In the genomic region with DNA sequence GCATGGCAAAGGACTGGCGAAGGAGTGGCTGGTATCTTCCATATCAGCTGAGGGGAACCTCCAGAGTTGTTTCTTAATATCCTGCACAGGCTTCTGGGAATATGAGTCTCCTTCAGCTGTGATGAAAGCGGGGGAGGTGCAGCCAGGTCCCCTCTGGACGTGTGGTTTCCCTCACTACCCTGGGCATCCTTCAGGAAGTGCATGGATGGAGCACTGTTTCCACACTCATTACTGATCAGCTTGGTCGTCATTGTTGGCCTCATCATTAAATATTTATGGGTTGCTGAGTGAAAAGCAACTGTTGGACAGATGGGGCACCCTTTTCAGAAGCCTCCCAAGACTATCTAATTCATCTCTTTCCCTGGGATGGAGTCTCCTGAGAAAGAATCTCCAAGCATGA, we compare ENCODE assay signal across 21 mouse cellular contexts.
DNase-seq lines count a peak whose midpoint lies in the region; ATAC-seq lines count a peak whose summit lies in the region.
"Had no signal": no experiment of that assay in that cellular context is flagged by ENCODE, and none has a peak within 500 bp of the region (broad histone marks: within the 10 kb centered on the region; RNA-seq: fewer than 3 reads in every experiment).

No protein-coding gene starts in this region.

- H3K27ac ChIP-seq in neural tube, embryonic 11.5 days (ENCODE audit: low read depth, low read length) = no peak overlapping the region
- no peak overlapping the region for H3K27ac ChIP-seq in neural tube, embryonic 15.5 days (replicated peaks)
- H3K27ac ChIP-seq in midbrain, embryonic 12.5 days (replicated peaks) = peak overlapping the region; percentile 49
- no peak overlapping the region for H3K27ac ChIP-seq in liver, embryonic 12.5 days
- H3K27ac ChIP-seq: embryonic facial prominence, embryonic 12.5 days; intestine, embryonic 15.5 days; kidney, postnatal 0 days; stomach, postnatal 0 days had no signal

- H3K27me3 ChIP-seq in neural tube, embryonic 11.5 days (ENCODE audit: control insufficient read depth, insufficient read depth, low read length) = no peaks in the 10 kb centered on the region
- no peaks in the 10 kb centered on the region for H3K27me3 ChIP-seq in neural tube, embryonic 15.5 days (replicated peaks)
- H3K27me3 ChIP-seq in midbrain, embryonic 12.5 days = no peaks in the 10 kb centered on the region
- H3K27me3 ChIP-seq in liver, embryonic 12.5 days (replicated peaks) = no peaks in the 10 kb centered on the region
- H3K27me3 ChIP-seq: embryonic facial prominence, embryonic 12.5 days; heart, embryonic 12.5 days; intestine, embryonic 15.5 days had no signal

- H3K9me3 ChIP-seq in neural tube, embryonic 11.5 days (ENCODE audit: control insufficient read depth, low read length) = no peaks in the 10 kb centered on the region
- H3K9me3 ChIP-seq in neural tube, embryonic 15.5 days (replicated peaks) = no peaks in the 10 kb centered on the region
- H3K9me3 ChIP-seq in midbrain, embryonic 12.5 days = no peaks in the 10 kb centered on the region
- no peaks in the 10 kb centered on the region for H3K9me3 ChIP-seq in liver, embryonic 12.5 days (replicated peaks)
- H3K9me3 ChIP-seq: embryonic facial prominence, embryonic 12.5 days; G1E; heart, embryonic 12.5 days; intestine, embryonic 15.5 days had no signal

- H3K36me3 ChIP-seq in neural tube, embryonic 11.5 days (ENCODE audit: control insufficient read depth, insufficient read depth, low read length) = no peaks in the 10 kb centered on the region
- H3K36me3 ChIP-seq in neural tube, embryonic 15.5 days = no peaks in the 10 kb centered on the region
- H3K36me3 ChIP-seq in midbrain, embryonic 12.5 days = no peaks in the 10 kb centered on the region
- H3K36me3 ChIP-seq in liver, embryonic 12.5 days = no peaks in the 10 kb centered on the region
- H3K36me3 ChIP-seq: embryonic facial prominence, embryonic 12.5 days; G1E; heart, embryonic 12.5 days; intestine, embryonic 15.5 days had no signal

- no peak overlapping the region for H3K4me3 ChIP-seq in neural tube, embryonic 11.5 days (ENCODE audit: low read depth, low read length)
- H3K4me3 ChIP-seq in neural tube, embryonic 15.5 days (replicated peaks) = no peak overlapping the region
- no peak overlapping the region for H3K4me3 ChIP-seq in midbrain, embryonic 12.5 days
- no peak overlapping the region for H3K4me3 ChIP-seq in liver, embryonic 12.5 days
- H3K4me3 ChIP-seq: embryonic facial prominence, embryonic 12.5 days; heart, embryonic 12.5 days; intestine, embryonic 15.5 days had no signal

- ATAC-seq in neural tube, embryonic 11.5 days (ENCODE audit: insufficient read depth, low FRiP score, low TSS enrichment) = peak; percentile 86
- ATAC-seq in neural tube, embryonic 15.5 days (ENCODE audit: low FRiP score) = no peak
- ATAC-seq in midbrain, embryonic 12.5 days (ENCODE audit: low FRiP score, low read depth) = peak; percentile 81
- no peak for ATAC-seq in liver, embryonic 12.5 days
- ATAC-seq: CD4-positive, CD25-positive, alpha-beta regulatory T cell, adult 4 months; intestine, embryonic 15.5 days had no signal

- 39% methylated on average over 4 of the region's 4 CpGs for WGBS in neural tube, embryonic 11.5 days
- 28% methylated on average over 4 of the region's 4 CpGs for WGBS in neural tube, embryonic 15.5 days
- WGBS in midbrain, embryonic 12.5 days = 30% methylated on average over 4 of the region's 4 CpGs
- WGBS in liver, embryonic 12.5 days (ENCODE audit: insufficient replicate concordance) = 32% methylated on average over 4 of the region's 4 CpGs

- H3K9ac ChIP-seq in neural tube, embryonic 11.5 days (ENCODE audit: low read length) = no peak overlapping the region
- no peak overlapping the region for H3K9ac ChIP-seq in neural tube, embryonic 15.5 days (replicated peaks)
- no peak overlapping the region for H3K9ac ChIP-seq in midbrain, embryonic 12.5 days (replicated peaks)
- H3K9ac ChIP-seq in liver, embryonic 12.5 days = no peak overlapping the region
- H3K9ac ChIP-seq: embryonic facial prominence, embryonic 12.5 days; heart, embryonic 12.5 days; intestine, embryonic 15.5 days; lung, embryonic 14.5 days had no signal

- peak; percentile 53 for DNase-seq in embryo, embryonic 10 days (ENCODE audit: low spot score)
- no peak for DNase-seq in embryo, embryonic 9.5 days (ENCODE audit: extremely low spot score)
- peak; percentile 61 for DNase-seq in neural tube, embryonic 11.5 days (ENCODE audit: low spot score)
- no peak for DNase-seq in heart, adult 18-20 months
- DNase-seq in spleen, adult 12 weeks (ENCODE audit: low spot score) = no peak
- DNase-seq: cerebellum, adult 9-11 months; gastrocnemius, postnatal 36 days; left cerebral cortex, postnatal 4 days; lung, embryonic 14.5 days; lung, postnatal 4 days; right cerebral cortex, postnatal 14 days had no signal

- no peak overlapping the region for H3K4me2 ChIP-seq in neural tube, embryonic 11.5 days (ENCODE audit: low read depth)
- no peak overlapping the region for H3K4me2 ChIP-seq in neural tube, embryonic 15.5 days
- H3K4me2 ChIP-seq in midbrain, embryonic 12.5 days (replicated peaks) = 0 out of 2 replicates have a peak overlapping the region, but pooled peaks have one; percentile 1
- no peak overlapping the region for H3K4me2 ChIP-seq in liver, embryonic 12.5 days
- H3K4me2 ChIP-seq: embryonic facial prominence, embryonic 12.5 days; heart, embryonic 12.5 days; intestine, embryonic 15.5 days; lung, embryonic 14.5 days had no signal

- H3K4me1 ChIP-seq in neural tube, embryonic 11.5 days (ENCODE audit: control insufficient read depth, insufficient read depth, low read length) = peaks cover 7% of the 10 kb centered on the region; the same call in 1 of the 2 replicates
- peaks cover 25% of the 10 kb centered on the region for H3K4me1 ChIP-seq in neural tube, embryonic 15.5 days
- H3K4me1 ChIP-seq in midbrain, embryonic 12.5 days = peaks cover 37% of the 10 kb centered on the region
- no peaks in the 10 kb centered on the region for H3K4me1 ChIP-seq in liver, embryonic 12.5 days
- H3K4me1 ChIP-seq: embryonic facial prominence, embryonic 12.5 days; heart, embryonic 12.5 days; intestine, embryonic 15.5 days had no signal

Comparison
In these comparisons a context has a peak if more than half of its experiments do, and no peak if none do; other contexts are left out.
1. DNase-seq: peak in embryo, embryonic 10 days (single experiment) and neural tube, embryonic 11.5 days (single experiment); none in embryo, embryonic 9.5 days (single experiment), heart, adult 18-20 months (0 of 2) and spleen, adult 12 weeks (single experiment).
2. ATAC-seq: peak in neural tube, embryonic 11.5 days (single experiment) and midbrain, embryonic 12.5 days (single experiment); none in neural tube, embryonic 15.5 days (single experiment) and liver, embryonic 12.5 days (single experiment).